Mouse (Mus musculus): ENCODE data around the gene 1700003F12Rik.

The 1700003F12Rik gene

GRCm38 (mm10) chr2:154549886-154550189 lies 3.0 kb downstream of the 1700003F12Rik start:
- no peak for DNase-seq

- DNase-seq: no peak
Measured at GRCm38 (mm10) chr2:154550937-154551336, 4.1 kb downstream of the 1700003F12Rik start.

GRCm38 (mm10) chr2:154551476-154551875 lies 4.6 kb downstream of the 1700003F12Rik start, which contains the start of gene Actl10:
TSS of gene Actl10 (plus strand) at chr2:154551776.
- DNase-seq: no peak

- no peak for DNase-seq
Measured at GRCm38 (mm10) chr2:154551927-154552326, 5.0 kb downstream of the 1700003F12Rik start.

- DNase-seq: peak; percentile 75
Measured at GRCm38 (mm10) chr2:154552424-154552907, 5.6 kb downstream of the 1700003F12Rik start.

- peak; percentile 68 for DNase-seq
Measured at GRCm38 (mm10) chr2:154555235-154555634, 8.3 kb downstream of the 1700003F12Rik start.

GRCm38 (mm10) chr2:154557184-154557832 lies 10.4 kb downstream of the 1700003F12Rik start:
- DNase-seq: no peak

GRCm38 (mm10) chr2:154558264-154559039 lies 11.6 kb downstream of the 1700003F12Rik start, which contains the start of gene Necab3:
TSS of gene Necab3 (minus strand) at chr2:154558890.
- peak; percentile 74 for DNase-seq

GRCm38 (mm10) chr2:154563612-154564170 lies 16.8 kb downstream of the 1700003F12Rik start:
- DNase-seq: no peak

- DNase-seq: no peak
Measured at GRCm38 (mm10) chr2:154565562-154565961, 18.7 kb downstream of the 1700003F12Rik start.

- no peak for DNase-seq
Measured at GRCm38 (mm10) chr2:154566641-154567040, 19.8 kb downstream of the 1700003F12Rik start.

GRCm38 (mm10) chr2:154567766-154568165 lies 20.9 kb downstream of the 1700003F12Rik start:
- DNase-seq: no peak

GRCm38 (mm10) chr2:154568329-154569070 lies 21.6 kb downstream of the 1700003F12Rik start:
- no peak for DNase-seq

GRCm38 (mm10) chr2:154569071-154569748 lies 22.3 kb downstream of the 1700003F12Rik start:
- DNase-seq: peak; percentile 69

- peak; percentile 96 for DNase-seq
Measured at GRCm38 (mm10) chr2:154569836-154570286, 23.0 kb downstream of the 1700003F12Rik start, which contains the start of gene E2f1. TSS of gene E2f1 (minus strand) at chr2:154569892.

- no peak for DNase-seq
Measured at GRCm38 (mm10) chr2:154570666-154571065, 23.8 kb downstream of the 1700003F12Rik start.

- no peak for DNase-seq
Measured at GRCm38 (mm10) chr2:154571266-154571665, 24.4 kb downstream of the 1700003F12Rik start.

- no peak for DNase-seq
Measured at GRCm38 (mm10) chr2:154571976-154572375, 25.1 kb downstream of the 1700003F12Rik start.

GRCm38 (mm10) chr2:154572996-154573395 lies 26.1 kb downstream of the 1700003F12Rik start:
- no peak for DNase-seq

GRCm38 (mm10) chr2:154574271-154574670 lies 27.4 kb downstream of the 1700003F12Rik start:
- no peak for DNase-seq

GRCm38 (mm10) chr2:154576876-154577743 lies 30.2 kb downstream of the 1700003F12Rik start:
- no peak for DNase-seq

Measured in right cerebral cortex, postnatal 14 days (tissue).